ENCODE assay signal across 25 mouse cellular contexts in the genomic region with DNA sequence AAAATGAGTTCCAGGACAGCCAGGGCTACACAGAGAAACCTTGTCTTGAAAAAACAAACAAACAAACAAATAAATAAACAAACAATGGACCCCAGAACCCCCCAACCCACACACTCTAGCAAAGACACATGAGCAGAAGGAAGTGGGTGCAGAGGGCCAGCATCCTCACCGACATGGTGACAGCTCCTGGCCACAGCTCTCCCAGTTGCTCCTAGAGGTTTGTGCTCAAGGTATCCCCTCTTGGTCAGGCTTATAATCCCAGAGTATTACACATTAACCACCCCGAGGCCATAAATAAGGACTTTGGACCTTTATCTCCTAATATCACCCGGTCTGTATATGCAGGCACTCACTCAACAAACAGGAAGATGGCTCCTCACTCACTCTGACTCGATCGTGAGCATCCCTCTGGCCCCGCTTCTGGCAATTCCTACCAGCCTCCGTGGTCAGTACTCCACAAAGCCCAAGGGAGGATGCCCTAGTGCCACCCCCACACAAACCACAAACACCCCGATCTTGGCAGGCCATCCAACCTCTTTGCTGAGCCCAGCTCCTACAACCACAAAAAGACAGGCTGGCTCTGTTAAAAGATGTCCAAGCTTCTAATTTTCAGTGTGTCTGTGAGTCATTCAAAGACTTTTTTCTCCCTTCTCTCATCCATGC. TPM values are rescaled to one million over a fixed set of nuclear protein-coding genes. Genes with fewer than 3 reads are reported as not detected.
A peak's percentile ranks its signal among the peaks of the same experiment; 100 is the strongest.
DNase-seq lines count a peak whose midpoint lies in the region; ATAC-seq and TF ChIP-seq lines count a peak whose summit lies in the region.
"Had no signal": no experiment of that assay in that cellular context is flagged by ENCODE, and none has a peak within 500 bp of the region (broad histone marks: within the 10 kb centered on the region; RNA-seq: fewer than 3 reads in every experiment).

A gene (minus strand): TSS at position 227 of the 663 bp plus-strand sequence.

- no peaks in the 10 kb centered on the region for H3K79me2 ChIP-seq in C2C12 (ENCODE audit: control insufficient read depth, insufficient read depth)

- ATAC-seq in liver, embryonic 13.5 days (ENCODE audit: low read depth), result no peak
- no peak for ATAC-seq in liver, embryonic 12.5 days
- ATAC-seq in intestine, embryonic 15.5 days, result peak; percentile 44
- no peak for ATAC-seq in stomach, embryonic 15.5 days (ENCODE audit: insufficient read depth, low FRiP score, low read depth)
- no peak for ATAC-seq in hindbrain, embryonic 11.5 days (ENCODE audit: low FRiP score)
- ATAC-seq: forebrain, embryonic 13.5 days had no signal

- TF ChIP-seq CTCF in C2C12 (IDR thresholded peaks at IDR 0.05; ENCODE audit: control insufficient read depth, insufficient read depth, insufficient read length), result no peak

- H3K36me3 ChIP-seq in liver, embryonic 13.5 days, result no peaks in the 10 kb centered on the region
- H3K36me3 ChIP-seq in liver, embryonic 12.5 days, result no peaks in the 10 kb centered on the region
- H3K36me3 ChIP-seq in C2C12 (ENCODE audit: control insufficient read depth, insufficient read depth), result no peaks in the 10 kb centered on the region
- no peaks in the 10 kb centered on the region for H3K36me3 ChIP-seq in intestine, embryonic 15.5 days
- no peaks in the 10 kb centered on the region for H3K36me3 ChIP-seq in stomach, embryonic 15.5 days
- H3K36me3 ChIP-seq in hindbrain, embryonic 11.5 days (ENCODE audit: control insufficient read depth, insufficient read depth, low read length), result no peaks in the 10 kb centered on the region
- H3K36me3 ChIP-seq: embryonic facial prominence, embryonic 10.5 days; neural tube, embryonic 15.5 days had no signal

- DNase-seq in liver, embryonic 13.5 days, result no peak
- DNase-seq in hindbrain, embryonic 11.5 days (ENCODE audit: low spot score), result no peak
- no peak for DNase-seq in cerebellum, adult 18-20 months
- no peak for DNase-seq in embryo, embryonic 9.5 days (ENCODE audit: extremely low spot score)
- DNase-seq: adrenal gland, postnatal 14 days; B cell, adult 2 months; cerebellum, adult 11-12 months; gastrocnemius, postnatal 14 days; heart, adult 18-20 months; kidney, adult 11 months; left cerebral cortex, postnatal 4 days; midbrain, embryonic 14.5 days; right cerebral cortex, postnatal 25 days; thymus, postnatal 36 days had no signal

- peaks cover 45% of the 10 kb centered on the region for H3K4me1 ChIP-seq in liver, embryonic 13.5 days (replicated peaks)
- peaks cover 41% of the 10 kb centered on the region for H3K4me1 ChIP-seq in liver, embryonic 12.5 days
- peaks cover 41% of the 10 kb centered on the region for H3K4me1 ChIP-seq in intestine, embryonic 15.5 days (replicated peaks)
- peaks cover 12% of the 10 kb centered on the region for H3K4me1 ChIP-seq in stomach, embryonic 15.5 days
- H3K4me1 ChIP-seq in hindbrain, embryonic 11.5 days (replicated peaks; ENCODE audit: control insufficient read depth, insufficient read depth, low read length), result no peaks in the 10 kb centered on the region
- H3K4me1 ChIP-seq: forebrain, embryonic 13.5 days had no signal

- no peak within 1 kb of the TSS for H3K27ac ChIP-seq in liver, embryonic 13.5 days
- no peak within 1 kb of the TSS for H3K27ac ChIP-seq in liver, embryonic 12.5 days
- peak within 1 kb of the TSS; percentile 70 for H3K27ac ChIP-seq in intestine, embryonic 15.5 days
- H3K27ac ChIP-seq in stomach, embryonic 15.5 days, result no peak within 1 kb of the TSS
- H3K27ac ChIP-seq in hindbrain, embryonic 11.5 days (ENCODE audit: low read depth, low read length), result no peak within 1 kb of the TSS
- H3K27ac ChIP-seq: embryonic facial prominence, embryonic 10.5 days; forebrain, embryonic 13.5 days; heart, embryonic 13.5 days; hindbrain, embryonic 14.5 days; kidney, postnatal 0 days; left cerebral cortex, adult 2 months; neural tube, embryonic 15.5 days had no signal

- H3K4me3 ChIP-seq in liver, embryonic 13.5 days (replicated peaks), result no peak within 1 kb of the TSS
- H3K4me3 ChIP-seq in liver, embryonic 12.5 days, result no peak within 1 kb of the TSS
- H3K4me3 ChIP-seq in C2C12 (ENCODE audit: insufficient read depth, poor library complexity, severe bottlenecking), result no peak within 1 kb of the TSS
- H3K4me3 ChIP-seq in intestine, embryonic 15.5 days (replicated peaks), result peak within 1 kb of the TSS; percentile 38
- no peak within 1 kb of the TSS; the same call in 1 of the 2 replicates for H3K4me3 ChIP-seq in stomach, embryonic 15.5 days (replicated peaks)
- no peak within 1 kb of the TSS for H3K4me3 ChIP-seq in hindbrain, embryonic 11.5 days (ENCODE audit: low read depth, low read length)
- H3K4me3 ChIP-seq: embryonic facial prominence, embryonic 10.5 days; forebrain, embryonic 13.5 days; heart, embryonic 13.5 days; left cerebral cortex, adult 2 months; neural tube, embryonic 15.5 days had no signal

- no peak within 1 kb of the TSS for H3K9ac ChIP-seq in liver, embryonic 13.5 days
- H3K9ac ChIP-seq in liver, embryonic 12.5 days, result no peak within 1 kb of the TSS
- peak within 1 kb of the TSS; percentile 45; the same call in 1 of the 2 replicates for H3K9ac ChIP-seq in intestine, embryonic 15.5 days
- no peak within 1 kb of the TSS for H3K9ac ChIP-seq in stomach, embryonic 15.5 days
- H3K9ac ChIP-seq in hindbrain, embryonic 11.5 days (ENCODE audit: low read depth, low read length), result no peak within 1 kb of the TSS
- H3K9ac ChIP-seq: forebrain, embryonic 13.5 days; heart, embryonic 13.5 days; hindbrain, embryonic 14.5 days; neural tube, embryonic 15.5 days had no signal

- H3K79me3 ChIP-seq in C2C12 (ENCODE audit: low read depth), result no peaks in the 10 kb centered on the region

- peaks cover 20% of the 10 kb centered on the region for H3K27me3 ChIP-seq in liver, embryonic 13.5 days
- H3K27me3 ChIP-seq in liver, embryonic 12.5 days (replicated peaks), result peaks cover 26% of the 10 kb centered on the region
- H3K27me3 ChIP-seq in C2C12 (ENCODE audit: control insufficient read depth, insufficient read depth, insufficient read length), result no peaks in the 10 kb centered on the region
- no peaks in the 10 kb centered on the region for H3K27me3 ChIP-seq in intestine, embryonic 15.5 days (replicated peaks)
- no peaks in the 10 kb centered on the region for H3K27me3 ChIP-seq in stomach, embryonic 15.5 days (replicated peaks)
- H3K27me3 ChIP-seq in hindbrain, embryonic 11.5 days (ENCODE audit: control insufficient read depth, insufficient read depth, low read length), result no peaks in the 10 kb centered on the region
- H3K27me3 ChIP-seq: heart, embryonic 13.5 days; neural tube, embryonic 15.5 days had no signal

- H3K9me3 ChIP-seq in liver, embryonic 13.5 days (replicated peaks), result no peaks in the 10 kb centered on the region
- H3K9me3 ChIP-seq in liver, embryonic 12.5 days (replicated peaks), result no peaks in the 10 kb centered on the region
- no peaks in the 10 kb centered on the region for H3K9me3 ChIP-seq in intestine, embryonic 15.5 days
- H3K9me3 ChIP-seq in stomach, embryonic 15.5 days, result no peaks in the 10 kb centered on the region
- no peaks in the 10 kb centered on the region for H3K9me3 ChIP-seq in hindbrain, embryonic 11.5 days (ENCODE audit: control insufficient read depth, low read length)
- H3K9me3 ChIP-seq: embryonic facial prominence, embryonic 10.5 days; forebrain, embryonic 13.5 days; heart, embryonic 13.5 days; neural tube, embryonic 15.5 days had no signal

- peak within 1 kb of the TSS; percentile 31 for H3ac ChIP-seq in C2C12 (ENCODE audit: control insufficient read depth, insufficient read length, low read depth)

- 29% methylated on average over 8 of the region's 8 CpGs for WGBS in liver, embryonic 13.5 days (ENCODE audit: insufficient replicate concordance)
- WGBS in liver, embryonic 12.5 days (ENCODE audit: insufficient replicate concordance), result 34% methylated on average over 8 of the region's 8 CpGs
- WGBS in intestine, embryonic 15.5 days, result 46% methylated on average over 8 of the region's 8 CpGs
- 64% methylated on average over 8 of the region's 8 CpGs for WGBS in stomach, embryonic 15.5 days
- WGBS in hindbrain, embryonic 11.5 days, result 79% methylated on average over 8 of the region's 8 CpGs

- H3K4me2 ChIP-seq in liver, embryonic 13.5 days, result no peak within 1 kb of the TSS
- no peak within 1 kb of the TSS for H3K4me2 ChIP-seq in liver, embryonic 12.5 days
- peak within 1 kb of the TSS; percentile 51 for H3K4me2 ChIP-seq in intestine, embryonic 15.5 days (replicated peaks)
- no peak within 1 kb of the TSS for H3K4me2 ChIP-seq in stomach, embryonic 15.5 days
- H3K4me2 ChIP-seq in hindbrain, embryonic 11.5 days (replicated peaks; ENCODE audit: low read depth, low read length), result no peak within 1 kb of the TSS
- H3K4me2 ChIP-seq: forebrain, embryonic 13.5 days; heart, embryonic 13.5 days; hindbrain, embryonic 14.5 days; neural tube, embryonic 15.5 days had no signal

TF ChIP-seq in C2C12, 6 proteins besides CTCF, POLR2A, EP300 and RAD21:
- TF ChIP-seq MAX (IDR thresholded peaks at IDR 0.05) (peak; percentile 19), MYOD1 (IDR thresholded peaks at IDR 0.05; ENCODE audit: control insufficient read depth, insufficient read length, low read depth) (peak; percentile 21), USF1 (IDR thresholded peaks at IDR 0.05; ENCODE audit: low read depth) (no peak), CEBPB (IDR thresholded peaks at IDR 0.05; ENCODE audit: low read depth) (no peak), FOSL1 (IDR thresholded peaks at IDR 0.05; ENCODE audit: insufficient read depth, low read length, poor library complexity, severe bottlenecking) (peak; percentile 22), MYOG (IDR thresholded peaks at IDR 0.05; ENCODE audit: control insufficient read depth, extremely low read depth, insufficient read length) (no peak)

RNA-seq across cellular contexts. Expression of the gene that starts here (rescaled TPM):
- polyA plus RNA-seq in liver, embryonic 13.5 days (2015; fragmentation: Nextera tagmentation; extraction: Ambion mirVana), result 10.0 and 13.7 TPM in 2 replicates
- polyA plus RNA-seq in liver, embryonic 12.5 days (2016; fragmentation: Nextera tagmentation; extraction: Ambion mirVana), result 7.0 and 9.5 TPM in 2 replicates
- 1.3 TPM for polyA plus RNA-seq in C2C12 (2012; fragmentation: generic; extraction: Trizol)
- polyA plus RNA-seq in intestine, embryonic 15.5 days (2015; fragmentation: Nextera tagmentation; extraction: Ambion mirVana), result 1,110 and 1,149 TPM in 2 replicates
- 210 and 299 TPM in 2 replicates for polyA plus RNA-seq in stomach, embryonic 15.5 days (2015; fragmentation: Nextera tagmentation; extraction: Ambion mirVana)
- polyA plus RNA-seq in hindbrain, embryonic 11.5 days (2014; fragmentation: Nextera tagmentation; extraction: Ambion mirVana), result not detected in 2 replicates
- polyA plus RNA-seq: embryonic facial prominence, embryonic 10.5 days; forebrain, embryonic 13.5 days; heart, embryonic 13.5 days; hindbrain, embryonic 14.5 days; midbrain, embryonic 14.5 days; neural tube, embryonic 15.5 days had no signal

Comparison
In these comparisons a context has a peak if more than half of its experiments do, and no peak if none do; other contexts are left out.
1. RNA of the gene that starts here (polyA plus RNA-seq): 1,110 to 1,149 TPM in intestine, embryonic 15.5 days and 210 to 299 TPM in stomach, embryonic 15.5 days; 10.0 to 13.7 TPM in liver, embryonic 13.5 days, 7.0 to 9.5 TPM in liver, embryonic 12.5 days, 1.3 TPM in C2C12 (single experiment) and not detected in hindbrain, embryonic 11.5 days; every median in the first group is over 10 times any median in the second.